Mouse (Mus musculus): ENCODE results near the gene Park7. TPM values are rescaled to one million over a fixed set of nuclear protein-coding genes. Genes with fewer than 3 reads are reported as not detected.

Gene Park7
- polyA plus RNA-seq, 1 experiment from 2014 or later = 417 TPM

GRCm38 (mm10) chr4:150866069-150866468, 48.2 kb downstream of the Park7 start:
- Histone ChIP-seq H3K27me3 (ENCODE audit: control insufficient read depth, insufficient read depth, low read length) (no peaks in the 10 kb centered on the region), H3K9me3 (ENCODE audit: control insufficient read depth, low read length) (no peaks in the 10 kb centered on the region), H3K36me3 (ENCODE audit: control insufficient read depth, insufficient read depth, low read length) (peaks cover 9% of the 10 kb centered on the region), H3K9ac (ENCODE audit: low read length) (no peak overlapping the region), H3K4me2 (ENCODE audit: low read depth) (no peak overlapping the region), H3K27ac (ENCODE audit: low read depth, low read length) (no peak overlapping the region), H3K4me1 (ENCODE audit: control insufficient read depth, insufficient read depth, low read length) (0 out of 2 replicates have a peak, but pooled peaks cover 6% of the 10 kb centered on the region), H3K4me3 (ENCODE audit: low read depth, low read length) (no peak overlapping the region)
- ATAC-seq (ENCODE audit: insufficient read depth, low FRiP score, low TSS enrichment) (no peak), DNase-seq (ENCODE audit: low spot score) (no peak)
- WGBS = 93% methylated on average over 11 of the region's 11 CpGs

DNA sequence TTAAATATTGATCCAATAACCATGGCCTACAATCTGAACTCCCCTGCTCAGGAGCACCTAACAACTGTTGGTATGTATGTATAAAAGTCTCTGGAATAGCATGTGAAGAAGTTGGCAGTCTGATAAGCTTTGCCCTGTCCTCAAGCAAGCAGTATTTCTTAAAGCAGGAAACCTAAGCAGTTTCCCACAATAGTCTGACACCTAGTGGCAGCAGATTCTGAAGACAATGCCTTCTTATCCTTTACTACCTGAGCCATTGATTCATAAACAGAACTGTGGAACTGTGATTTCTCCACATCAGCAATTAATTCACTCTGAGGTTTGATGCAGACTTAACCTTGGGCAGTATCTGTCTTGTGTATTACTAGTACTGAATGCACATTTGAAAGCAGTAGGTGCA, 48.9 kb downstream of the Park7 start:
- H3K9ac ChIP-seq (ENCODE audit: low read length) = no peak overlapping the region
- peaks cover 8% of the 10 kb centered on the region; the same call in 1 of the 2 replicates for H3K4me1 ChIP-seq (ENCODE audit: control insufficient read depth, insufficient read depth, low read length)
- no peak overlapping the region for H3K4me2 ChIP-seq (ENCODE audit: low read depth)
- no peak overlapping the region for H3K27ac ChIP-seq (ENCODE audit: low read depth, low read length)
- no peak overlapping the region for H3K4me3 ChIP-seq (ENCODE audit: low read depth, low read length)
- DNase-seq (ENCODE audit: low spot score) = no peak
- H3K27me3 ChIP-seq (ENCODE audit: control insufficient read depth, insufficient read depth, low read length) = no peaks in the 10 kb centered on the region
- ATAC-seq (ENCODE audit: insufficient read depth, low FRiP score, low TSS enrichment) = no peak
- no peaks in the 10 kb centered on the region for H3K9me3 ChIP-seq (ENCODE audit: control insufficient read depth, low read length)
- peaks cover 9% of the 10 kb centered on the region for H3K36me3 ChIP-seq (ENCODE audit: control insufficient read depth, insufficient read depth, low read length)

DNA sequence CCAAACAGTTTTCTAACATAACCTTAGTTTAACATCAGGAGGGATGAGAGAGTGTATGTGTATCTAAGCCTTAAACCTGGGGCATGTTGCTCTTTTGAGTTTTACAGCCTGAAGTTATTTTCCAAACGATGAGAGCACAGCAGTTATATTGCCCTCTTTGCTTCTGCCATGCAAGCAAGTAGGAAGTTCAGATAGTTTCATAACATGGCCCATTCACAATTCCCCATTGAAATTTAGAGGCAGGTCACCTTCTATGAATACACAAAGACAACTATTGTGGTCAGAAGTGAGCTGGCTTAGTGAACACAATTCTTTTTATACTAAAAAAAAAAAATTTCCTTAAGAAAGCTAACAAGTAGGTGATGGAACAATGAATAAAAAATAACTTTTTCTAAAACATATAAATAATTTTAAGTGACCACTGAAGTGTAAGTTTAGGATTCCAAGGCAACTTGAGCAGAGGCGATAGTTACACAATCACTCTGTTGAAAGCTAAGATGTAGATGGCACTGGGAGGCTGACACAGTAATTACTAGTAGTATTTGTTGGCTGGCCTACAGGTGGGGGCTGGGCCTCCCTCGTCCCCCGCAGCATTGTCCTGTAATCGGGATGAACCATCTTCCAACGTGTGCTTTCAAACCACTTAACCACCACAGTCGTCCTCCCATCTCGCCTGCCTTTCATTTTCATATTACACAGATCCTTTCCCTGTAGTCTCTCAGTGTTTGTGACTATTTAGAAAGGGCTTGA, 51.4 kb downstream of the Park7 start:
- no peak overlapping the region for H3K4me2 ChIP-seq (ENCODE audit: low read depth)
- peaks cover 9% of the 10 kb centered on the region for H3K36me3 ChIP-seq (ENCODE audit: control insufficient read depth, insufficient read depth, low read length)
- no peak overlapping the region for H3K27ac ChIP-seq (ENCODE audit: low read depth, low read length)

DNA sequence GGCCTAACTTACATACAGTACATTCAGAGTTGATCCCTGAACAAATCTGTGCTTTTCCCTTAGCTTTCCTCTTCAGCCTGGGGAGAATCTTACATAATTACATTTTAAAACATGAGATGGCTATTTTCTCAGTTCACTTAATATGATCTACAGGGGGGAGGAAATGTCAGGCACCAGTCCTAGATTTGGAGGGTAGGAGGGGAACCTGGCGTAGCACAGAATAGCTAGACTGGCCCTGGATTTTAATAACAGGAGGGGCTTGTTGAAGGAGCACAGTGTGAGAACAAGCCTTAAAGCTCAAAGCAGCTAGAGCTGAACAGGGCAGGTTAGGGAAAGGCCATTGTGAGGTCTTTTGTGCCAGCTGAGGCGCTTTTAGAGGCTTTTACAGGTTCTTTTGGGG, 53.1 kb downstream of the Park7 start:
- Histone ChIP-seq H3K4me3 (ENCODE audit: low read depth, low read length) (no peak overlapping the region), H3K36me3 (ENCODE audit: control insufficient read depth, insufficient read depth, low read length) (peaks cover 3% of the 10 kb centered on the region; the same call in 1 of the 2 replicates), H3K27ac (ENCODE audit: low read depth, low read length) (no peak overlapping the region), H3K27me3 (ENCODE audit: control insufficient read depth, insufficient read depth, low read length) (no peaks in the 10 kb centered on the region), H3K9ac (ENCODE audit: low read length) (no peak overlapping the region), H3K9me3 (ENCODE audit: control insufficient read depth, low read length) (no peaks in the 10 kb centered on the region), H3K4me2 (ENCODE audit: low read depth) (no peak overlapping the region), H3K4me1 (ENCODE audit: control insufficient read depth, insufficient read depth, low read length) (peaks cover 8% of the 10 kb centered on the region; the same call in 1 of the 2 replicates)
- no peak for ATAC-seq (ENCODE audit: insufficient read depth, low FRiP score, low TSS enrichment)
- DNase-seq (ENCODE audit: low spot score) = no peak
- 76% methylated on average over 2 of the region's 2 CpGs for WGBS

More for the DNA sequence above, 51.4 kb downstream of the Park7 start:
- no peaks in the 10 kb centered on the region for H3K9me3 ChIP-seq (ENCODE audit: control insufficient read depth, low read length)
- 51% methylated on average over 8 of the region's 8 CpGs for WGBS
- H3K4me3 ChIP-seq (ENCODE audit: low read depth, low read length) = no peak overlapping the region
- ATAC-seq (ENCODE audit: insufficient read depth, low FRiP score, low TSS enrichment) (no peak), DNase-seq (ENCODE audit: low spot score) (no peak)
- no peak overlapping the region for H3K9ac ChIP-seq (ENCODE audit: low read length)
- H3K27me3 ChIP-seq (ENCODE audit: control insufficient read depth, insufficient read depth, low read length) = no peaks in the 10 kb centered on the region
- peaks cover 8% of the 10 kb centered on the region; the same call in 1 of the 2 replicates for H3K4me1 ChIP-seq (ENCODE audit: control insufficient read depth, insufficient read depth, low read length)

DNA sequence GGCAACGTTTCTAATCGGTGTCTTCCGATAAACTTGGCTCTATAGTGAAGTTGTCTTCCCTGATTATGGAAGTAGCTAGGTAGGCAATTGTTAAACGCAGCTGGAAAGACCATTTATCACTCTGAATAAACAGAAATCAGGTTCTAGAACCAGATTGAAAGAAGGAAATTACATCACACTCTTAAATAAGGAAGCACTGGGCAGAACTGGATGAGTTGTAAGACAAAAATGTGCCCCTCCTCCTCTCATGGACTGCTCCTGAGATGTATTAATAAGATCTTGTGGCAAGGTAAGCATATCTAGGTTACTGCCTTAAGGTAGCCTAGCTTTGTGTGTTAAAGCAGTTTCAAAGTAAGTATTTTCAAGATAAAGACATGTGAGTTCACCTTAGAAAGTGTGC, 53.7 kb downstream of the Park7 start:
- 90% methylated on average over 4 of the region's 4 CpGs for WGBS
- H3K4me2 ChIP-seq (ENCODE audit: low read depth) = no peak overlapping the region
- DNase-seq (ENCODE audit: low spot score) (no peak), ATAC-seq (ENCODE audit: insufficient read depth, low FRiP score, low TSS enrichment) (no peak)
- no peaks in the 10 kb centered on the region for H3K27me3 ChIP-seq (ENCODE audit: control insufficient read depth, insufficient read depth, low read length)
- H3K27ac ChIP-seq (ENCODE audit: low read depth, low read length) = no peak overlapping the region
- peaks cover 10% of the 10 kb centered on the region; the same call in 1 of the 2 replicates for H3K4me1 ChIP-seq (ENCODE audit: control insufficient read depth, insufficient read depth, low read length)
- no peak overlapping the region for H3K4me3 ChIP-seq (ENCODE audit: low read depth, low read length)
- H3K9me3 ChIP-seq (ENCODE audit: control insufficient read depth, low read length) = no peaks in the 10 kb centered on the region
- H3K9ac ChIP-seq (ENCODE audit: low read length) = no peak overlapping the region
- no peaks in the 10 kb centered on the region for H3K36me3 ChIP-seq (ENCODE audit: control insufficient read depth, insufficient read depth, low read length)

DNA sequence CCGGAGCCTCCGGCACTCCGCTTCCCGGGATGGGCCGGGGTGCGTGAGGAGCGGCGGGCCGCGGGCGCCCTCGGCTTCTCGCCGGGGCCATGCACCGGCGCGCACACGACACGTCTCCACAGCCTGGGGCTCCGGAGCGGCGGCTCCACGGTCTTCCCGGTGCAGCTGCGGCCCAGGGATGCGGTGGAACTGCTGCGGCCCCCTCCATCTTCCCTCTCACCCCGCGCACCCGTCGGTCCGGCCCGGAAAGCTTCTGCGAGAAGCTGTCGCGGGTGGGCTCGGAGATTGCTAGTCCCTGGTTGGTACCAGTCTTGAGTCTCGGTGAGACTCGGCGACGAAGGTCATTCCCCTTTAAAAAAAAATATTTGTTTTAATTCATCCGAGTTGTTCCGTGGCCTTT, 58.9 kb downstream of the Park7 start:
- H3K9ac ChIP-seq (ENCODE audit: low read length) = peak overlapping the region; percentile 93
- H3K27me3 ChIP-seq (ENCODE audit: control insufficient read depth, insufficient read depth, low read length) = no peaks in the 10 kb centered on the region
- DNase-seq (ENCODE audit: low spot score) = no peak
- ATAC-seq (ENCODE audit: insufficient read depth, low FRiP score, low TSS enrichment) = peak; percentile 64; the same call in 1 of the 2 replicates
- peak overlapping the region; percentile 50 for H3K4me2 ChIP-seq (ENCODE audit: low read depth)
- WGBS = 0% methylated on average over 35 of the region's 43 CpGs
- no peaks in the 10 kb centered on the region for H3K9me3 ChIP-seq (ENCODE audit: control insufficient read depth, low read length)
- no peaks in the 10 kb centered on the region for H3K36me3 ChIP-seq (ENCODE audit: control insufficient read depth, insufficient read depth, low read length)
- peaks cover 8% of the 10 kb centered on the region; the same call in 1 of the 2 replicates for H3K4me1 ChIP-seq (ENCODE audit: control insufficient read depth, insufficient read depth, low read length)
- H3K4me3 ChIP-seq (ENCODE audit: low read depth, low read length) = peak overlapping the region; percentile 81
- H3K27ac ChIP-seq (ENCODE audit: low read depth, low read length) = peak overlapping the region; percentile 97

DNA sequence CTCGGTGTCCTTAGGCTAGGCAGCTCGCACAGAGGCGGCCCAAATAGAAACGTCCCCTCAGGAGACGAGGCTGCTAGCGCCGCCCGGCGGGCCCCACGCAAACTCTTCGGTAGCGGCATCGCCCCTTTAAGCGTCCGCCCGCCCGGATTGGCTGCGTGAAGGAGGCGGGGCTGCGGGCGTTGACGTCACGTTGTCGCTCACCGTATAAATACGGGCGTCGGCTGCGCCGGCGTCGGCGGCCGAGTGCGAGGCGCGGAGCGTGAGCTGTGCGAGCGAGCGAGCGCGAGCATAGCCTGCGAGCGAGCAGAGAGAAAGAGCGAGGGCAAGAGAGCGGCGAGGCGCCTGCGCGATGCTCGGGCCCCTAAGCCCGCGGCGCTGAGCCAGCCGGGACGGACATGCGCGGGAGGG, 59.4 kb downstream of the Park7 start:
- WGBS = under 1% methylated on average over 56 of the region's 59 CpGs

DNA sequence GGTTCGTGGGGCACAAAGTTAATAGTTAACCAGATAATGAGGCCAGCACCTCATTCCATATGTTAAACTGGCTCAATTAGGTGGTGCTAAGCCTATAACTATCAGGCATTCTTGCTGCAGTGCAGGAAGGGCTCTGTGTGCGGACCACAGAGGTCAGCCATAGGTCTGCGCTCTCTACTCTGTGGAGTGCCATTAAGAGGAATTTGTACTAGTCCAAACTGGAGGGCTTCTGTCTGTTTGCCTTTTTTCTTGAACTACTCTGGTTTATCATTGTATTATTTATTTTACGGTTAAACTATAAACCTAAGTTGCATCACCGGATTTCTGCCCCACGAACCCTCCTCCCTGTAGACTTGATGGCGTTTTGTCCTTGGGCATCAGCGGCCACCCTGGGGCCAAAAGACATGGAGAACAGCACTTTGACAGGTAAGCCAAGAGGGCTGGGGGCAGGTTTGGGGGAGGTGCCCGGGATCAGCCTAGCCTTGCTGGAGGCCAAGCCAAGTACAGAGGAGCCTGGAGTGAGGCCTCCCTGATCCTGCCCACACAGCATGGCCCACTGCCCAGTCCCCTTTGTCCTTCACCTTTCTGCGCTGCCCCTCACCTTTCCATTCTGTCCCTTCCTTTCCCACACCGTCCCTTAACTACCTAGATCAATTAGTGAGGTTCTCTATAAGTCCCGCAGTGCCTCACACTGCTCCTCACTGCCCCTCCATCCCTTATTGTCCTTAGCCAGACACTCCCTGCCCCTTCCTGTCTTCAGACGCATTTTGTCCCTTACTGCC, 60.4 kb downstream of the Park7 start, which contains the start of gene Errfi1:
Errfi1 (plus strand) TSS at position 240 of the 782 bp plus-strand sequence.
- Histone ChIP-seq H3K9ac (ENCODE audit: low read length) (peak within 1 kb of the TSS; percentile 40), H3K9me3 (ENCODE audit: control insufficient read depth, low read length) (no peaks in the 10 kb centered on the region), H3K4me2 (ENCODE audit: low read depth) (peak within 1 kb of the TSS; percentile 50), H3K36me3 (ENCODE audit: control insufficient read depth, insufficient read depth, low read length) (no peaks in the 10 kb centered on the region), H3K4me3 (ENCODE audit: low read depth, low read length) (peak within 1 kb of the TSS; percentile 81; the same call in 1 of the 2 replicates), H3K27me3 (ENCODE audit: control insufficient read depth, insufficient read depth, low read length) (no peaks in the 10 kb centered on the region), H3K27ac (ENCODE audit: low read depth, low read length) (no peak within 1 kb of the TSS), H3K4me1 (ENCODE audit: control insufficient read depth, insufficient read depth, low read length) (peaks cover 8% of the 10 kb centered on the region; the same call in 1 of the 2 replicates)
- ATAC-seq (ENCODE audit: insufficient read depth, low FRiP score, low TSS enrichment) = peak; percentile 25; the same call in 1 of the 2 replicates
- 38% methylated on average over 13 of the region's 13 CpGs for WGBS
- DNase-seq (ENCODE audit: low spot score) = peak; percentile 35

More for the DNA sequence above, 59.4 kb downstream of the Park7 start:
- peak; percentile 94 for ATAC-seq (ENCODE audit: insufficient read depth, low FRiP score, low TSS enrichment)
- DNase-seq (ENCODE audit: low spot score) = peak; percentile 98
- peak overlapping the region; percentile 93 for H3K9ac ChIP-seq (ENCODE audit: low read length)
- peak overlapping the region; percentile 81 for H3K4me3 ChIP-seq (ENCODE audit: low read depth, low read length)
- H3K27ac ChIP-seq (ENCODE audit: low read depth, low read length) = peak overlapping the region; percentile 97
- peak overlapping the region; percentile 50 for H3K4me2 ChIP-seq (ENCODE audit: low read depth)
- H3K27me3 ChIP-seq (ENCODE audit: control insufficient read depth, insufficient read depth, low read length) = no peaks in the 10 kb centered on the region
- H3K36me3 ChIP-seq (ENCODE audit: control insufficient read depth, insufficient read depth, low read length) = no peaks in the 10 kb centered on the region
- H3K4me1 ChIP-seq (ENCODE audit: control insufficient read depth, insufficient read depth, low read length) = peaks cover 8% of the 10 kb centered on the region; the same call in 1 of the 2 replicates
- H3K9me3 ChIP-seq (ENCODE audit: control insufficient read depth, low read length) = no peaks in the 10 kb centered on the region

Measured in neural tube, embryonic 11.5 days (tissue).